Mouse (Mus musculus) spleen, adult 2 months (tissue): ENCODE data around the gene Zfr. TPM values are rescaled to one million over a fixed set of nuclear protein-coding genes. Genes with fewer than 3 reads are reported as not detected.
"Not testable (repeated sequence)": the region's sequence is repeated elsewhere in the genome, so short reads cannot be mapped to it uniquely, and the experiment has no call there.

Experiments
- DNase-seq, 2 experiments: peaks; one replicate each; pipeline versions ENCODE4 v3.0.0 to v3.0.0-alpha.2; 2012 to 2021; ENCODE audit warnings: low spot score in 2 of 2, low read depth in 1 of 2
- H3K27ac ChIP-seq: fragments of 200-500 bp; 2 replicates; pipeline ENCODE4 v1.5.1; 2012; ENCODE audit warnings: low read length, inconsistent platforms; ENCODE audit not compliant: insufficient read depth
- H3K27me3 ChIP-seq: fragments of 200-500 bp; 2 replicates; pipeline ENCODE4 v1.6.1; 2012; ENCODE audit warnings: mild to moderate bottlenecking, moderate library complexity, low read length, inconsistent platforms; ENCODE audit not compliant: control insufficient read depth, insufficient read depth
- H3K36me3 ChIP-seq: fragments of 200-500 bp; 2 replicates; pipeline ENCODE4 v1.6.1; 2012; ENCODE audit warnings: mild to moderate bottlenecking, low read length, inconsistent platforms; ENCODE audit not compliant: control insufficient read depth, insufficient read depth
- H3K4me1 ChIP-seq: fragments of 200-500 bp; 2 replicates; pipeline ENCODE4 v1.6.1; 2011; ENCODE audit warnings: inconsistent platforms; ENCODE audit not compliant: control insufficient read depth, insufficient read depth, insufficient read length
- H3K4me3 ChIP-seq: fragments of 200-500 bp; 2 replicates; pipeline ENCODE4 v1.5.1; 2011; ENCODE audit warnings: mild to moderate bottlenecking, inconsistent platforms; ENCODE audit not compliant: insufficient read depth, insufficient read length; ENCODE audit errors: extremely low read depth
- CTCF ChIP-seq: fragments of 200-500 bp; IDR thresholded peaks from 2 replicates; pipeline ENCODE4 v1.5.1; 2011; ENCODE audit warnings: mild to moderate bottlenecking, inconsistent platforms; ENCODE audit not compliant: insufficient read depth, insufficient read length, insufficient replicate concordance; ENCODE audit errors: extremely low read depth
- POLR2A ChIP-seq: fragments of 200-500 bp; IDR thresholded peaks from 2 replicates; pipeline ENCODE4 v1.6.1; 2011; ENCODE audit warnings: low read depth, low read length, inconsistent platforms
- WGBS: fragments of 180-500 bp; shearing (Covaris S2); methylation state at CpG from one replicate; pipeline ENCODE4 v1.1.7; 2018; 5-methylcytosine and 5-hydroxymethylcytosine counted together
- polyA plus RNA-seq: library from polyadenylated mRNA; depleted of rRNA; stranded (reverse); fragments of >200 nt; gene quantifications from 2 replicates; pipeline ENCODE4 v1.2.3, GENCODE M21; 2012

The Zfr gene
- polyA plus RNA-seq, 1 experiment, result 77.2 TPM

GRCm38 (mm10) chr15:12106430-12106829 lies 11.2 kb upstream of the Zfr start:
- no peaks in the 10 kb centered on the region for H3K4me1 ChIP-seq
- WGBS, result 89% methylated on average over 12 of the region's 12 CpGs
- no peaks in the 10 kb centered on the region for H3K36me3 ChIP-seq
- TF ChIP-seq CTCF (no peak), POLR2A (no peak)
- H3K27me3 ChIP-seq, result no peaks in the 10 kb centered on the region
- no peak overlapping the region for H3K27ac ChIP-seq
- no peak for DNase-seq
- no peak overlapping the region for H3K4me3 ChIP-seq

DNA sequence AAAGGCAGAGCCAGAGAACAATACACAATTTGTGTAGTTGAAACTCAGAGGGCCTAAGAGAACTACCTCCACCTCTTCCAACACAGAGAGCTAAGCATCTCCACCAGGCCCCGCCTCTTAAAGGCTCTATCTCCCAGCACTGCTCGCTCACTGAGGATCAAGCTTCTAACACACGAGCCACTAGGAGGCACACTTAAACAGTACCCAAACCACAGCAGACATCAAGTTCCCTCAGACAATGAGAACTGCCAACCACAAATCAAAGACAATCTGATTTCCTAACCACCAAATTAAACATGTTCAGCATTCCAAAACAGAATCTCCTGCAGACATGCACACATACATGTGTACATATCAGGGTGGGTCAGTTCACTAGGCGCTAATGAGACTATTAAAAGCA lies 9.4 kb upstream of the Zfr start:
- 52% methylated on average over 4 of the region's 4 CpGs for WGBS
- no peaks in the 10 kb centered on the region for H3K4me1 ChIP-seq
- H3K27me3 ChIP-seq, result no peaks in the 10 kb centered on the region
- no peaks in the 10 kb centered on the region for H3K36me3 ChIP-seq
- TF ChIP-seq CTCF (no peak), POLR2A (no peak)
- no peak for DNase-seq
- no peak overlapping the region for H3K27ac ChIP-seq
- H3K4me3 ChIP-seq, result no peak overlapping the region

DNA sequence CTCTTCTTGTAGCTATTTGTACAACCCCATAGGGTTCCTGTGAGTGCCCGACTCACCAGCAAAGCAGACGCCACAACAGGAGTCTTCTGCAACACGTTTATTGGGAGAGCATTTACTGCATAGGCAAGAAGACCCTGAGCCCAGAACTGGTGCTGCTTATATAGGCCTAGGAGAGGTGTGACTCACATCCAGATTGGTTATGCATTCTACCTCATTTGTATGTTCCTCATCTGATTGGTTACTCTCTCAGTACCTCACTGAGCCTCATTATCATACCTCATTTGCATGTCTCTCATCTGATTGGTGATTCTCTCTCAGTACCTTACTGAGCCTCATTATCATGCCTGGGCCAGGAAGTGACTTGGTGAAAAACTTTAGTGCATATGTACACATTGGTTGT lies 8.7 kb upstream of the Zfr start:
- H3K27ac ChIP-seq, DNase-seq, H3K36me3 ChIP-seq, H3K27me3 ChIP-seq, H3K4me1 ChIP-seq, H3K4me3 ChIP-seq: not testable (repeated sequence)
- WGBS, result 86% methylated on average over 3 of the region's 3 CpGs

DNA sequence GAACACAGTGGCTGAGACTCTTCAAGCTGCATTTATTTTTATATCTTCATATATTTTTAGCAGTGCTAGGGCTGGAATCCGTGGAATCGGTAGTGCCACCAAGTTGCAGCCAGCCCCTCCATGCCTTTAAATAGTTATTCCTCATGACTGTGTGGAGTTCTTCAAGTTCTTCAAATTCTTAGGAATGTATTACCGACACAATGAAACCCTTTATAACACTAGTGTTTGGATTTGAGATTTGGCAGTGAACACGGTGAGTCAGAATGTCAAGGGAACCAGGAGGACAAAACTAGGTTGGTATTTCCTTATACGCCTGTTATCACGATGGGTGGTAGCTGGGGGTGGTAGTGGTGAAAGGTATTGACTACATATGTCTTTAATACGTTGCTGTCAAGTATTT lies 6.4 kb upstream of the Zfr start:
- H3K4me1 ChIP-seq, result no peaks in the 10 kb centered on the region
- 87% methylated on average over 7 of the region's 7 CpGs for WGBS
- no peaks in the 10 kb centered on the region for H3K27me3 ChIP-seq
- H3K4me3 ChIP-seq, result no peak overlapping the region
- no peak for TF ChIP-seq CTCF
- no peak for TF ChIP-seq POLR2A
- DNase-seq, result no peak
- H3K27ac ChIP-seq, result no peak overlapping the region
- H3K36me3 ChIP-seq, result no peaks in the 10 kb centered on the region

- TF ChIP-seq CTCF (no peak), POLR2A (no peak)
- Histone ChIP-seq H3K4me1 (peaks cover 2% of the 10 kb centered on the region; the same call in 1 of the 2 replicates), H3K4me3 (no peak overlapping the region), H3K27ac (no peak overlapping the region), H3K27me3 (no peaks in the 10 kb centered on the region), H3K36me3 (no peaks in the 10 kb centered on the region)
- no peak for DNase-seq
- WGBS, result 66% methylated on average over 2 of the region's 2 CpGs
These were observed 4.2 kb upstream of the Zfr start for GRCm38 (mm10) chr15:12113411-12113810.

DNA sequence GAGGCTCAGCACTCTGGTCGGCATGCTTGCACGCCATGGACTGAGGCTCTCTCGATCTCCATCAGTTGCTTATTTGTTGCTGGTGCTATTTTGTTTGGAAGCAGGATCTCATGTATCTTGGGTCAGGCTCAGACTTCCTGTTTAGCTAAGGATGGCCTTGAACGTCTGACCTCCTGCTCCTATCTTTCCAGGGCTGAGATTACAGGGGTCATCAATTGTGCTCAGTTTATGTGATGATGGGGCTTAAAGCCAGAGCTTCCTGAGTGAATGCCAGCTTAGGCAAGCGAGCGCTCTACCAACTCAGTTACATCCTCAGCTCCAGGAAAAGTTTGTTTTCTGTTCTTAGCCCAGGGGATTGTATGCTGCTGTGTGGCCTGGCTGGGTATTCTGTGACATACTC lies 3.1 kb upstream of the Zfr start:
- Histone ChIP-seq H3K27ac (no peak overlapping the region), H3K4me1 (peaks cover 2% of the 10 kb centered on the region; the same call in 1 of the 2 replicates), H3K27me3 (no peaks in the 10 kb centered on the region), H3K36me3 (no peaks in the 10 kb centered on the region), H3K4me3 (no peak overlapping the region)
- DNase-seq, result no peak
- WGBS, result 85% methylated on average over 6 of the region's 6 CpGs
- TF ChIP-seq POLR2A, result no peak
- no peak for TF ChIP-seq CTCF

GRCm38 (mm10) chr15:12115722-12116230 lies 1.9 kb upstream of the Zfr start:
- no peak overlapping the region for H3K27ac ChIP-seq
- no peak for DNase-seq
- no peaks in the 10 kb centered on the region for H3K27me3 ChIP-seq
- H3K36me3 ChIP-seq, result no peaks in the 10 kb centered on the region
- WGBS, result 79% methylated on average over 6 of the region's 6 CpGs
- no peak overlapping the region for H3K4me3 ChIP-seq
- no peak for TF ChIP-seq POLR2A
- TF ChIP-seq CTCF, result no peak
- peaks cover 2% of the 10 kb centered on the region for H3K4me1 ChIP-seq
